Mouse (Mus musculus) liver, embryonic 16.5 days (tissue): ENCODE measurements at regions not wholly inside any gene's neighbourhood (a gene's known extent, or its start where the extent isn't known, plus 50 kb on each side); places are given as distances from the start of the nearest gene placed in this dataset.

Source experiments
- ATAC-seq: fragments of 200-750 bp; cut with Nextera tagmentation; 2 replicates; pipeline ENCODE4 v1.8.0; 2017; ENCODE audit warnings: low read depth, mild to moderate bottlenecking, moderate number of reproducible peaks, moderate library complexity
- H3K27ac ChIP-seq: fragments of 300-500 bp; sonication (generic); 2 replicates; pipeline ENCODE4 v1.5.1; 2014; ENCODE audit warnings: mild to moderate bottlenecking, low read length
- H3K27me3 ChIP-seq: fragments of 300-500 bp; sonication (generic); 2 replicates; pipeline ENCODE4 v1.6.1; 2014; ENCODE audit warnings: low read depth, low read length, mixed read lengths; ENCODE audit not compliant: control insufficient read depth, insufficient read depth
- H3K36me3 ChIP-seq: fragments of 300-500 bp; sonication (generic); 2 replicates; pipeline ENCODE4 v1.6.1; 2014; ENCODE audit warnings: mild to moderate bottlenecking; ENCODE audit not compliant: control insufficient read depth, insufficient read depth
- H3K4me1 ChIP-seq: fragments of 300-500 bp; sonication (generic); 2 replicates; pipeline ENCODE4 v1.6.1; 2014; ENCODE audit warnings: low read depth, low read length, mixed read lengths; ENCODE audit not compliant: control insufficient read depth
- H3K4me2 ChIP-seq: fragments of 300-500 bp; sonication (generic); 2 replicates; pipeline ENCODE4 v1.6.1; 2014; ENCODE audit warnings: low read depth, low read length, mixed read lengths
- H3K4me3 ChIP-seq: fragments of 300-500 bp; sonication (generic); 2 replicates; pipeline ENCODE4 v1.5.1; 2014; ENCODE audit warnings: low read depth, mild to moderate bottlenecking, low read length
- H3K9ac ChIP-seq: fragments of 300-500 bp; sonication (generic); 2 replicates; pipeline ENCODE4 v1.6.1; 2014; ENCODE audit warnings: low read depth, low read length
- H3K9me3 ChIP-seq: fragments of 300-500 bp; sonication (generic); replicated peaks from 2 replicates; pipeline ENCODE4 v1.6.1; 2016; ENCODE audit warnings: low read length; ENCODE audit not compliant: control insufficient read depth
- WGBS: fragments of 180-500 bp; shearing (Covaris S2); extraction: QIAGEN DNeasy Blood & Tissue Kit; methylation state at CpG from one replicate; pipeline ENCODE4 v1.1.7; 2014; ENCODE audit not compliant: insufficient replicate concordance; 5-methylcytosine and 5-hydroxymethylcytosine counted together

- Histone ChIP-seq H3K9ac (no peak overlapping the region), H3K4me2 (no peak overlapping the region), H3K4me3 (no peak overlapping the region), H3K4me1 (no peaks in the 10 kb centered on the region), H3K36me3 (no peaks in the 10 kb centered on the region), H3K27me3 (no peaks in the 10 kb centered on the region), H3K27ac (no peak overlapping the region), H3K9me3 (peaks cover 2% of the 10 kb centered on the region; the same call in 1 of the 2 replicates)
- no peak for ATAC-seq
- WGBS = 60% methylated on average over 4 of the region's 4 CpGs
These were observed 384.3 kb downstream of the Tmem132b start for GRCm38 (mm10) chr5:125915857-125916256.

- Histone ChIP-seq H3K4me2 (no peak overlapping the region), H3K9me3 (peaks cover 2% of the 10 kb centered on the region; the same call in 1 of the 2 replicates), H3K9ac (no peak overlapping the region), H3K27me3 (no peaks in the 10 kb centered on the region), H3K4me1 (no peaks in the 10 kb centered on the region), H3K27ac (no peak overlapping the region), H3K4me3 (no peak overlapping the region), H3K36me3 (no peaks in the 10 kb centered on the region)
- WGBS = 29% methylated on average over 11 of the region's 11 CpGs
- no peak for ATAC-seq
These were observed 389.4 kb downstream of the Tmem132b start for GRCm38 (mm10) chr5:125920965-125921364.

GRCm38 (mm10) chr5:125925856-125926497 lies 394.4 kb downstream of the Tmem132b start:
- Histone ChIP-seq H3K36me3 (no peaks in the 10 kb centered on the region), H3K9me3 (no peaks in the 10 kb centered on the region; the same call in 1 of the 2 replicates), H3K4me1 (no peaks in the 10 kb centered on the region), H3K27me3 (no peaks in the 10 kb centered on the region), H3K4me3 (no peak overlapping the region), H3K9ac (no peak overlapping the region), H3K4me2 (no peak overlapping the region), H3K27ac (no peak overlapping the region)
- ATAC-seq = no peak
- 55% methylated on average over 7 of the region's 7 CpGs for WGBS

GRCm38 (mm10) chr5:125931502-125931901 lies 399.9 kb downstream of the Tmem132b start:
- Histone ChIP-seq H3K27ac (no peak overlapping the region), H3K4me2 (no peak overlapping the region)
- WGBS = 64% methylated on average over 4 of the region's 4 CpGs

GRCm38 (mm10) chr5:125939416-125939815 lies 407.8 kb downstream of the Tmem132b start:
- Histone ChIP-seq H3K36me3 (no peaks in the 10 kb centered on the region), H3K4me2 (no peak overlapping the region), H3K27me3 (no peaks in the 10 kb centered on the region), H3K27ac (no peak overlapping the region), H3K4me1 (no peaks in the 10 kb centered on the region), H3K9ac (no peak overlapping the region), H3K4me3 (no peak overlapping the region), H3K9me3 (no peaks in the 10 kb centered on the region; the same call in 1 of the 2 replicates)
- WGBS = 59% methylated on average over 3 of the region's 3 CpGs
- no peak for ATAC-seq

More at GRCm38 (mm10) chr5:125931502-125931901, 399.9 kb downstream of the Tmem132b start:
- Histone ChIP-seq H3K9ac (no peak overlapping the region), H3K4me1 (no peaks in the 10 kb centered on the region), H3K4me3 (no peak overlapping the region), H3K9me3 (no peaks in the 10 kb centered on the region), H3K27me3 (no peaks in the 10 kb centered on the region), H3K36me3 (no peaks in the 10 kb centered on the region)
- no peak for ATAC-seq

GRCm38 (mm10) chr5:125946729-125947128 lies 415.2 kb downstream of the Tmem132b start:
- 65% methylated on average over 4 of the region's 4 CpGs for WGBS
- Histone ChIP-seq H3K27ac (no peak overlapping the region), H3K4me3 (no peak overlapping the region), H3K27me3 (no peaks in the 10 kb centered on the region), H3K9ac (no peak overlapping the region), H3K36me3 (no peaks in the 10 kb centered on the region), H3K4me2 (no peak overlapping the region), H3K9me3 (peaks cover 2% of the 10 kb centered on the region; the same call in 1 of the 2 replicates), H3K4me1 (no peaks in the 10 kb centered on the region)
- no peak for ATAC-seq

- H3K4me1 ChIP-seq = no peaks in the 10 kb centered on the region
- H3K9ac ChIP-seq = no peak overlapping the region
- no peak overlapping the region for H3K4me3 ChIP-seq
- H3K9me3 ChIP-seq = no peaks in the 10 kb centered on the region; the same call in 1 of the 2 replicates
- ATAC-seq = no peak
- no peaks in the 10 kb centered on the region for H3K27me3 ChIP-seq
- 56% methylated on average over 6 of the region's 6 CpGs for WGBS
- no peak overlapping the region for H3K4me2 ChIP-seq
- no peaks in the 10 kb centered on the region for H3K36me3 ChIP-seq
- no peak overlapping the region for H3K27ac ChIP-seq
These were observed 420.1 kb downstream of the Tmem132b start for GRCm38 (mm10) chr5:125951641-125952040.

- Histone ChIP-seq H3K4me3 (no peak overlapping the region), H3K27ac (no peak overlapping the region), H3K4me1 (no peaks in the 10 kb centered on the region), H3K27me3 (no peaks in the 10 kb centered on the region), H3K4me2 (no peak overlapping the region), H3K36me3 (no peaks in the 10 kb centered on the region), H3K9me3 (no peaks in the 10 kb centered on the region), H3K9ac (no peak overlapping the region)
- WGBS = 60% methylated on average over 8 of the region's 8 CpGs
- no peak for ATAC-seq
These were observed 432.5 kb downstream of the Tmem132b start for GRCm38 (mm10) chr5:125964039-125964438.

GRCm38 (mm10) chr5:125968151-125968550 lies 436.6 kb downstream of the Tmem132b start:
- 40% methylated on average over 4 of the region's 4 CpGs for WGBS
- Histone ChIP-seq H3K9me3 (no peaks in the 10 kb centered on the region), H3K4me1 (no peaks in the 10 kb centered on the region), H3K4me2 (no peak overlapping the region), H3K4me3 (no peak overlapping the region), H3K9ac (no peak overlapping the region), H3K27me3 (no peaks in the 10 kb centered on the region), H3K27ac (no peak overlapping the region), H3K36me3 (no peaks in the 10 kb centered on the region)
- ATAC-seq = no peak
